Mouse (Mus musculus) retina, adult 2 months (tissue): ENCODE data around the gene Slc25a4.

Source experiments
- DNase-seq: peaks from one replicate; pipeline ENCODE4 v3.0.0-alpha.2; 2012; ENCODE audit warnings: low read depth, low spot score

Gene Slc25a4

GRCm38 (mm10) chr8:46204974-46205640, 6.0 kb downstream of the Slc25a4 start:
- DNase-seq, result no peak

DNA sequence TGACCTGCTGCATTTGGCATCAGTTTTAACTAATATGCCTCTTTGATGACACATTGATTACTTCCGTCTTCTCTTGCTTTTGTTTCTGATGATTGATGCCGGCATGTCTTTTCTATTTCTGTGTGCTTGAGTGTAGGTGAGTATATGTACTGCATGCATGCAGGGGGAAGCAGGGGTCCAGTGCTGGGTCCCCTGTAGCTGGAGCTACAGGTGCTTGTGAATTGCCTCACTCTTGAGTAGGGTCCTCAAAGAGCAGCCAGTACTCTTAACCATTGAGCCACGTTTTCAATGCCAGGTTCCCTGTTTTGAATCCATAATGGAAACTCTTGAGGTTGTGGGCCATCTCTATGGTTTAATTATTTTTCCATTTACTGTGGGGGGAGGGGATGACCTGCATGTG, 6.8 kb downstream of the Slc25a4 start:
- DNase-seq, result no peak

DNA sequence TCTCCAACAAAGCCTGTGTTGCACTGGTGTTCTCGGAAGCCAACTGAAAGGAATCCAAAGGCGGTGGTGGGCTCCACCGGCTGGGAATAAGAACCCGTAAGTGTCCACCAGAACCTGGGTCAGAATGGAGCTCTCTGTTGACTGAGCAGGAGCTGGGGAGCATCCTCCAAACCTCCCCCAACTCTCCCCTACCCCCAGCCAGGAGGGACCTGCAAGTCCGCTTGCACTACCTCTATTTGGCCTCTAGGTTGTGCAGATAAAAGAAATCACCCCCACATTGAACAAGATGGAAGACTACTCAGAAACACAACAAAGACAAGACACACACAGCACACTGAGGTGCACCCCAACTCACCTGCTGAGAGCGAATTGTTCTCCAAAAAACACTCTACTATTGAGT, 8.7 kb downstream of the Slc25a4 start:
- no peak for DNase-seq

- DNase-seq, result no peak
Measured at GRCm38 (mm10) chr8:46197673-46198072, 13.4 kb downstream of the Slc25a4 start.

DNA sequence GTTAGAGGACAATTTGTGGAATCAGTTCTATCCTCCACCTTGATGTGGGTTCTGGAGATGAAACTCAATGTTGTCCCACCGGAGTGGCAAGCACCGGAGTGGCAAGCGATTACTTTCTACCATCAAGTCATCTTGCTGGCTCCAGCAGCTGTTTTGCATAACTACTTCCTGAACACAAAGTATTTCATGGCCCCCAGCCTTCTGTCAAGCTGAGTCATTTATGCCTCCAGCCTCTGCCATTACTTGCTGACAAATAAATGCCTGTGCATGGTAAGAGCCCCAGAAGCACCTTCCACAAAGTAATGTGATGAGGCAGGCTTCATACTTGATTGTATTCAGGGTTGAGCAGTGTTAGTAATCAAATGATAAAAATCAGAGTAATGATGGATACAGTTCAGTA, 14.2 kb downstream of the Slc25a4 start:
- DNase-seq, result no peak

DNA sequence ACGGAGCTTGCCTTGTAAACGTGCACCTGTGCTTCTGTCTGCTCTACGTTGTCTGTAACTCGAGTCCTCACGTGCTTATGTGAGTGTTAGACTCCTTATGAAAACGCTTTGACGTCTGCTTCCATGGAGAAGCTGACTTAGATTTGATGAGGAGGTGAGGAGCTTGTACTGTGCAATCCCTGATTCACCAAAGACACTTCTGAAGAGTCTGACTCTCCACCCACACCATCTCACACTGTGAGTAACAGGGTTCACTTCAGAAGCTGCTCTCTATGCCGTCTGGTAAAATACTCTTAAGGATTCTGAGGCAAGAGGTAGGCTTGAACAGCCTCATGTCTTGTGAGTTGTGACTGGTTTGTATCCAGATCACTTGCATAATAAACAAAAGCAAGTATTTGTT, 18.0 kb downstream of the Slc25a4 start:
- DNase-seq, result no peak

DNA sequence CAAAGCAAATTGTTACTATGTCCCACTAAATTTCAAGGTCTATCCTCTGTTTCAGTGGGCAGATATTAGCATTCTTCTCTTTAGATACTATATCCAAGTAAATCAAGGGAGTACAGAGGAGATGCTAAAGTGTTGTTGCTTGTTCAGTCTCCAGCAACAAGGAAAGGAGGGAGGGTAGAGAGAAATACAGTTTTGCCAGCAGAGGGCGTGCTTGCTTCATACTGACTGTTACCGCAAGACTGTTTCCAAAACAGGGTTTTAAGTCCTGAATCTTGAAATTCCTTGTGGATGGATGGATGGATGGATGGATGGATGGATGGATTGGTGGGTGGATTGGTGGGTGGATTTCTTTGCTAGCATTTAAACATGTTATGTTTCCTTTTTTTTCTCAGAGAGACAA, 25.7 kb downstream of the Slc25a4 start:
- DNase-seq, result no peak

GRCm38 (mm10) chr8:46180136-46180535, 30.9 kb downstream of the Slc25a4 start:
- DNase-seq, result no peak

DNA sequence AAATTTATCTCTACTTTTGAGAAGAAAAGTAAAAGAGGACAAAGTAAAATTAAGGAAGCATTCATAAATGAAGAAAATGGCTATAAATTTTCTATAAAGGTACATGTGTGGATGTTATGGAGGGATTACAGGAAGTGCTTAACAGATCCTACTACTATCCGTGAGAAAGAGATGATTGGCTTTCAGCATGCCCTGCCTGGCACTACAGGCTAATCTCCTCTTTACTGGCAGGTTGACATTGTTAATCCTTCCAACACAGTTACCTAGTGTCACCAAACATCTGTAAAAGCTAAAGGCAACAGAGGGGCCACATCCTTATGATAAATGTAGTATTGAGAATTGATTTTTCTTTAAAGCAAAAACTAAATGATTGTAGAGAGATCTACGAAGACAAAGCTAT, 37.4 kb downstream of the Slc25a4 start:
- DNase-seq, result no peak

- no peak for DNase-seq
Measured at GRCm38 (mm10) chr8:46163870-46164190, 47.3 kb downstream of the Slc25a4 start.

GRCm38 (mm10) chr8:46162953-46163869, 47.9 kb downstream of the Slc25a4 start:
- peak; percentile 88 for DNase-seq
